Mouse (Mus musculus) granulocyte monocyte progenitor cell, adult 5-6 weeks (primary cell): ENCODE data around the gene Cggbp1. TPM values are rescaled to one million over a fixed set of nuclear protein-coding genes. Genes with fewer than 3 reads are reported as not detected.
"Not testable (repeated sequence)": the region's sequence is repeated elsewhere in the genome, so short reads cannot be mapped to it uniquely, and the experiment has no call there.

Experiments
- ATAC-seq: replicated peaks from 2 replicates; pipeline ENCODE4 v1.8.0; 2016; ENCODE audit warnings: mild to moderate bottlenecking, moderate TSS enrichment, inconsistent platforms; ENCODE audit not compliant: poor library complexity, severe bottlenecking
- total RNA-seq, 2 experiments: library from RNA; stranded (forward) in 1 of 2; stranded (reverse) in 1 of 2; fragments of 200-712, 200-1000 nt in 1 of 2; fragments of >200 nt in 1 of 2; fragmentation: Nextera tagmentation in 1 of 2; gene quantifications; 2 replicates each; pipeline ENCODE4 v1.2.3; 2014 to 2017

Gene Cggbp1
- total RNA-seq (2014; fragmentation: Nextera tagmentation) (92.2 and 92.9 TPM in 2 replicates), total RNA-seq (2017) (80.2 and 99.7 TPM in 2 replicates)

- peak; percentile 89 for ATAC-seq
Observed at GRCm38 (mm10) chr16:64851563-64852362, at the start of gene Cggbp1, which contains the start of gene Zfp654. Gene Cggbp1, plus strand, starts transcription at chr16:64851996. Gene Zfp654, minus strand, starts transcription at chr16:64851652.

- no peak for ATAC-seq
Observed at GRCm38 (mm10) chr16:64803041-64803440, 48.8 kb upstream of the Cggbp1 start.

GRCm38 (mm10) chr16:64817094-64817765 lies 34.6 kb upstream of the Cggbp1 start:
- ATAC-seq: no peak

- ATAC-seq: no peak
Observed at GRCm38 (mm10) chr16:64823890-64824289, 27.9 kb upstream of the Cggbp1 start.

- no peak for ATAC-seq
Observed at GRCm38 (mm10) chr16:64824474-64824873, 27.3 kb upstream of the Cggbp1 start.

- no peak for ATAC-seq
Observed at GRCm38 (mm10) chr16:64830291-64830690, 21.5 kb upstream of the Cggbp1 start.

GRCm38 (mm10) chr16:64835996-64836545 lies 15.7 kb upstream of the Cggbp1 start:
- no peak; the same call in 1 of the 2 replicates for ATAC-seq

- ATAC-seq: peak; percentile 42; the same call in 1 of the 2 replicates
Observed at GRCm38 (mm10) chr16:64836709-64837108, 15.1 kb upstream of the Cggbp1 start.

- ATAC-seq: no peak
Observed at GRCm38 (mm10) chr16:64841481-64842373, 10.1 kb upstream of the Cggbp1 start.

- no peak for ATAC-seq
Observed at GRCm38 (mm10) chr16:64842374-64842729, 9.4 kb upstream of the Cggbp1 start.

GRCm38 (mm10) chr16:64845947-64846346 lies 5.8 kb upstream of the Cggbp1 start:
- ATAC-seq: 0 out of 2 replicates have a peak, but pooled peaks have one; percentile 28

- peak; percentile 7; the same call in 1 of the 2 replicates for ATAC-seq
Observed at GRCm38 (mm10) chr16:64850287-64851084, 1.3 kb upstream of the Cggbp1 start.

- ATAC-seq: no peak
Observed at GRCm38 (mm10) chr16:64851085-64851562, 672 bp upstream of the Cggbp1 start.

GRCm38 (mm10) chr16:64852441-64852871 lies 660 bp downstream of the Cggbp1 start:
- no peak for ATAC-seq

GRCm38 (mm10) chr16:64852891-64853290 lies 1.1 kb downstream of the Cggbp1 start:
- ATAC-seq: no peak

GRCm38 (mm10) chr16:64856946-64857345 lies 5.2 kb downstream of the Cggbp1 start:
- no peak for ATAC-seq

- ATAC-seq: not testable (repeated sequence)
Observed at GRCm38 (mm10) chr16:64865841-64866240, 14.0 kb downstream of the Cggbp1 start.

GRCm38 (mm10) chr16:64868613-64869012 lies 16.8 kb downstream of the Cggbp1 start:
- ATAC-seq: no peak

- ATAC-seq: no peak
Observed at GRCm38 (mm10) chr16:64869621-64870020, 17.8 kb downstream of the Cggbp1 start.
